Mouse (Mus musculus) erythroblast, embryonic 14.5 days (primary cell): ENCODE data around the gene Cyb5rl. TPM values are rescaled to one million over a fixed set of nuclear protein-coding genes. Genes with fewer than 3 reads are reported as not detected.
"Not testable (repeated sequence)": the region's sequence is repeated elsewhere in the genome, so short reads cannot be mapped to it uniquely, and the experiment has no call there.

Source experiments
- H3K27me3 ChIP-seq: 2 replicates; pipeline ENCODE4 v1.6.1; 2012; ENCODE audit warnings: inconsistent platforms; ENCODE audit not compliant: control insufficient read depth
- H3K36me3 ChIP-seq: 2 replicates; pipeline ENCODE4 v1.6.1; 2012; ENCODE audit warnings: mild to moderate bottlenecking, inconsistent platforms; ENCODE audit not compliant: control insufficient read depth
- H3K4me1 ChIP-seq: 2 replicates; pipeline ENCODE4 v1.6.1; 2012; ENCODE audit warnings: inconsistent platforms; ENCODE audit not compliant: control insufficient read depth
- H3K4me3 ChIP-seq: replicated peaks from 2 replicates; pipeline ENCODE3; 2012; ENCODE audit warnings: moderate library complexity, mild to moderate bottlenecking, inconsistent platforms
- H3K9me3 ChIP-seq: 2 replicates; pipeline ENCODE4 v1.6.1; 2012; ENCODE audit warnings: low read length, inconsistent platforms, mixed read lengths; ENCODE audit not compliant: control insufficient read depth
- GATA1 ChIP-seq: IDR thresholded peaks from 2 replicates; pipeline ENCODE4 v1.6.1; 2012; ENCODE audit warnings: low read length, inconsistent platforms, mixed read lengths
- TAL1 ChIP-seq: IDR thresholded peaks from 3 replicates; pipeline ENCODE4 v1.6.1; 2012; ENCODE audit warnings: low read length, inconsistent platforms, mixed read lengths
- polyA plus RNA-seq: library from polyadenylated mRNA; stranded (reverse); fragments of >175 nt; gene quantifications from 2 replicates; pipeline ENCODE4 v1.2.3, GENCODE M21; 2012

Cyb5rl gene
- polyA plus RNA-seq, 1 experiment, result 0.04 TPM

GRCm38 (mm10) chr4:107096841-107097373, 30.1 kb downstream of the Cyb5rl start, which contains the start of gene Cdcp2:
Cdcp2 (plus strand) TSS chr4:107096891.
- no peaks in the 10 kb centered on the region for H3K36me3 ChIP-seq
- H3K9me3 ChIP-seq, result no peaks in the 10 kb centered on the region
- no peaks in the 10 kb centered on the region; the same call in 1 of the 2 replicates for H3K27me3 ChIP-seq
- no peak within 1 kb of the TSS for H3K4me3 ChIP-seq
- peaks cover 2% of the 10 kb centered on the region for H3K4me1 ChIP-seq
- TF ChIP-seq GATA1 (no peak), TAL1 (no peak)

DNA sequence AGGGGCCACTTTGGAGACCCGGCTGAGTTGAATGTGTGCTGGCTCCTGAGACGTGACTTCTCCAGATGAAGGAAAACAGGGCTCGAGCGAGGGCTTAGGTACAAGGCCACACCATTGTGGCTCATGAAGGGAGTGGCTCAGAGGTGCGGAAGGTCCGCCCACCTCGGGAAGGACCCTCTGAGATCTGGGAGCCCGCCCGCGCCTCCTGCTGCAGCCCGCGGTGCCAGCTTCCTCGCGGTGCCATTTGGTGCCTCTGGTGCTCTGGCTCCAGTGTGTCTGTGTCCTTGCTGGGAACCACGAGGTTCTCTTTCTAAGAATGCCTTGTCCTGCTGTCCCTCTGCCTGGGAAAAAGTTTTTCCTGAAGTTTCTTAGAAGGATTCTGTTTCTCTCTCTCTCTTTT, 31.1 kb downstream of the Cyb5rl start:
- TF ChIP-seq TAL1 (no peak), GATA1 (no peak)
- no peak overlapping the region for H3K4me3 ChIP-seq
- H3K27me3 ChIP-seq, result no peaks in the 10 kb centered on the region; the same call in 1 of the 2 replicates
- peaks cover 2% of the 10 kb centered on the region for H3K4me1 ChIP-seq
- no peaks in the 10 kb centered on the region for H3K36me3 ChIP-seq
- H3K9me3 ChIP-seq, result no peaks in the 10 kb centered on the region

- H3K4me1 ChIP-seq, result peaks cover 2% of the 10 kb centered on the region
- TF ChIP-seq TAL1 (no peak), GATA1 (no peak)
- H3K36me3 ChIP-seq, result no peaks in the 10 kb centered on the region
- H3K27me3 ChIP-seq, result no peaks in the 10 kb centered on the region; the same call in 1 of the 2 replicates
- no peaks in the 10 kb centered on the region for H3K9me3 ChIP-seq
- H3K4me3 ChIP-seq, result no peak overlapping the region
Measured at GRCm38 (mm10) chr4:107098375-107098774, 31.6 kb downstream of the Cyb5rl start.

- Histone ChIP-seq H3K27me3 (no peaks in the 10 kb centered on the region; the same call in 1 of the 2 replicates), H3K4me3 (no peak overlapping the region), H3K4me1 (peaks cover 2% of the 10 kb centered on the region), H3K9me3 (no peaks in the 10 kb centered on the region), H3K36me3 (no peaks in the 10 kb centered on the region)
- TF ChIP-seq GATA1, result no peak
- no peak for TF ChIP-seq TAL1
Measured at GRCm38 (mm10) chr4:107098791-107099525, 32.2 kb downstream of the Cyb5rl start.

DNA sequence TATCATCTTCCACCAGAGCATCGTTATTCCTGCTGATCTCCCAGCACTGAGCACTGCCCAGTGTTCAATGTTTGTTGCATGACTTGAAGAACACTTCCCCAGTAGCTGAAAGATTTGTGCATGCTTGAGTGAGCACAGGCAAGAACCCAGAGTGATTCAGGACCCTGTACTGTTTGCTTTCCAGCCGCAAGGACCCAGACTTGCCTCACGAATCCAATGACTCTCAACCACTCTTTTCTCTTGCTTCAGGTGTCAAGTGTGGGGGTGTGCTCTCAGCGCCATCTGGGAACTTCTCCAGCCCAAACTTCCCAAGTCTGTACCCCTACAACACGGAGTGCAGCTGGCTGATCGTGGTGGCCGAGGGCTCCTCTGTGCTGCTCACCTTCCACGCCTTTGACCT, 35.4 kb downstream of the Cyb5rl start:
- no peaks in the 10 kb centered on the region for H3K36me3 ChIP-seq
- no peak overlapping the region for H3K4me3 ChIP-seq
- H3K4me1 ChIP-seq, result no peaks in the 10 kb centered on the region; the same call in none of the 2 replicates
- H3K9me3 ChIP-seq, result no peaks in the 10 kb centered on the region
- H3K27me3 ChIP-seq, result peaks cover under 1% of the 10 kb centered on the region; the same call in 1 of the 2 replicates
- TF ChIP-seq GATA1 (no peak), TAL1 (no peak)

DNA sequence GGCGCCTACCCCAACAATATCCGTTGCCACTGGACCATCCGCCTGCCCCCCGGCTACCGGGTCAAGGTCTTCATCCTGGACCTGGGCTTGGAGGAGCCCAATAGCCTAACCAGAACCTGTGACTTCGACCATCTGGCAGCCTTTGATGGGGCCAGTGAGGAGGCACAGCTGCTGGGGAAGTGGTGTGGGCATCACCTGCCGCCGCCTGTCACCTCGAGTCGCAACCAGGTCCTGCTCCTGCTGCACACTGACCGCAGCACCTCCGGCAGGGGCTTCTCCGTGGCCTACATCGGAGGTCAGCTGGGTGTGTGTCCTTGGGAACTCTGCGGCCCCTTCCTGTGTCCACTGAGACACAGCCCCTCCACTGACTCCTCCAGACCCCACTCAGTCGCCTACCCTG, 40.0 kb downstream of the Cyb5rl start:
- TF ChIP-seq TAL1, result no peak
- no peak for TF ChIP-seq GATA1
- peaks cover 5% of the 10 kb centered on the region for H3K27me3 ChIP-seq
- no peaks in the 10 kb centered on the region for H3K36me3 ChIP-seq
- H3K9me3 ChIP-seq, result no peaks in the 10 kb centered on the region
- peaks cover 24% of the 10 kb centered on the region for H3K4me1 ChIP-seq
- H3K4me3 ChIP-seq, result no peak overlapping the region

DNA sequence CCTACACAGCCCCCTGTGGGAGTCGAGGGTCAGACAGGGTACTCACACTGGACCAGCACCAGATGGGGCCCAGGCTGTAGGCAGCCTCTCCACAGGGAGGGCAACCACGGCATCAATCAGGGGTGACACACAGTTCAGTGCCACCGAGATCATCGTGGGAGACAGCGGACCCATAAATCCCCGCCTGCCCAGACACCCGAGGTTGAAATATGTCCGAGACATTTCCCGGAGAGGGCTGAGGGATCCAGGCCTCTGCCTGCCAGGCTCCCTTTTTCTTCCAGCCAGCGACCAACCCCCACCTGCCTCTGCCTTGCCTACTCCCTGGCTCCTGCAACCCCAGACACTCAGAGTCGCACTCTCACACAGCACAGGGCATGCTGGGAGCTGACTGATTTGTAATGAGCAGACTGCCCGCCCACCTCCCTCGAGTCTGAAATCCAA, 41.5 kb downstream of the Cyb5rl start:
- no peaks in the 10 kb centered on the region for H3K36me3 ChIP-seq

GRCm38 (mm10) chr4:107109181-107109580, 42.4 kb downstream of the Cyb5rl start:
- H3K9me3 ChIP-seq, H3K36me3 ChIP-seq, H3K27me3 ChIP-seq, H3K4me3 ChIP-seq: not testable (repeated sequence)
- peaks cover 24% of the 10 kb centered on the region for H3K4me1 ChIP-seq
- peak; percentile 43 for TF ChIP-seq TAL1

More for the DNA sequence above, 41.5 kb downstream of the Cyb5rl start:
- peak overlapping the region; percentile 2 for H3K4me3 ChIP-seq
- H3K27me3 ChIP-seq, result peaks cover 5% of the 10 kb centered on the region
- peaks cover 24% of the 10 kb centered on the region for H3K4me1 ChIP-seq
- TF ChIP-seq TAL1 (no peak), GATA1 (no peak)
- H3K9me3 ChIP-seq, result no peaks in the 10 kb centered on the region

- Histone ChIP-seq H3K9me3 (no peaks in the 10 kb centered on the region), H3K4me3 (no peak overlapping the region), H3K4me1 (peaks cover 12% of the 10 kb centered on the region), H3K27me3 (no peaks in the 10 kb centered on the region; the same call in 1 of the 2 replicates), H3K36me3 (no peaks in the 10 kb centered on the region)
- TF ChIP-seq TAL1, result no peak
- no peak for TF ChIP-seq GATA1
Measured at GRCm38 (mm10) chr4:107114278-107114677, 47.5 kb downstream of the Cyb5rl start.
